In genomic region chr12:87300441-87300690, GRCm38 (mm10) we compare ENCODE assay signal across 8 mouse cellular contexts. TPM values are rescaled to one million over a fixed set of nuclear protein-coding genes. Genes with fewer than 3 reads are reported as not detected.
DNase-seq lines count a peak whose midpoint lies in the region; ATAC-seq and TF ChIP-seq lines count a peak whose summit lies in the region.

No protein-coding gene starts in this region.

- no peaks in the 10 kb centered on the region for H3K36me3 ChIP-seq in embryonic facial prominence, embryonic 13.5 days
- no peaks in the 10 kb centered on the region for H3K36me3 ChIP-seq in intestine, embryonic 16.5 days (ENCODE audit: control insufficient read depth, insufficient read depth, low read length)
- H3K36me3 ChIP-seq in midbrain, postnatal 0 days (ENCODE audit: insufficient read depth, low read length): no peaks in the 10 kb centered on the region

- H3K27ac ChIP-seq in layer of hippocampus, adult 2 months: no peak overlapping the region
- H3K27ac ChIP-seq in embryonic facial prominence, embryonic 13.5 days: no peak overlapping the region
- no peak overlapping the region for H3K27ac ChIP-seq in intestine, embryonic 16.5 days (ENCODE audit: low read length)
- no peak overlapping the region for H3K27ac ChIP-seq in midbrain, postnatal 0 days (ENCODE audit: low read depth, low read length)

- no peak for TF ChIP-seq CTCF in layer of hippocampus, adult 2 months (conservative IDR thresholded peaks at IDR 0.05)
- TF ChIP-seq CTCF in midbrain, postnatal 0 days (IDR thresholded peaks at IDR 0.05): no peak

- H3K4me1 ChIP-seq in embryonic facial prominence, embryonic 13.5 days: peaks cover 11% of the 10 kb centered on the region; the same call in 1 of the 2 replicates
- peaks cover 14% of the 10 kb centered on the region for H3K4me1 ChIP-seq in intestine, embryonic 16.5 days (ENCODE audit: control insufficient read depth, insufficient read depth, low read length)
- no peaks in the 10 kb centered on the region for H3K4me1 ChIP-seq in midbrain, postnatal 0 days (ENCODE audit: insufficient read depth, low read length)

- peak overlapping the region; percentile 99 for H3K4me2 ChIP-seq in embryonic facial prominence, embryonic 13.5 days
- peak overlapping the region; percentile 99 for H3K4me2 ChIP-seq in intestine, embryonic 16.5 days (ENCODE audit: low read depth, low read length)
- peak overlapping the region; percentile 98 for H3K4me2 ChIP-seq in midbrain, postnatal 0 days (ENCODE audit: low read depth, low read length, poor library complexity, severe bottlenecking)

- intact Hi-C loops in left cerebral cortex, postnatal 4 days (cut with DNase I): no loop called here

- peak overlapping the region; percentile 66 for H3K4me3 ChIP-seq in layer of hippocampus, adult 2 months
- H3K4me3 ChIP-seq in embryonic facial prominence, embryonic 13.5 days: peak overlapping the region; percentile 75
- peak overlapping the region; percentile 79 for H3K4me3 ChIP-seq in intestine, embryonic 16.5 days (ENCODE audit: low read length)
- H3K4me3 ChIP-seq in midbrain, postnatal 0 days (ENCODE audit: low read depth, low read length): peak overlapping the region; percentile 71

- no peaks in the 10 kb centered on the region for H3K9me3 ChIP-seq in embryonic facial prominence, embryonic 13.5 days
- no peaks in the 10 kb centered on the region for H3K9me3 ChIP-seq in intestine, embryonic 16.5 days (ENCODE audit: control insufficient read depth, low read length)
- H3K9me3 ChIP-seq in midbrain, postnatal 0 days (ENCODE audit: low read length): no peaks in the 10 kb centered on the region

- under 1% methylated on average over 9 of the region's 9 CpGs for WGBS in embryonic facial prominence, embryonic 13.5 days
- 1% methylated on average over 9 of the region's 9 CpGs for WGBS in intestine, embryonic 16.5 days
- under 1% methylated on average over 9 of the region's 9 CpGs for WGBS in midbrain, postnatal 0 days

- H3K27me3 ChIP-seq in embryonic facial prominence, embryonic 13.5 days: peaks cover 33% of the 10 kb centered on the region
- H3K27me3 ChIP-seq in intestine, embryonic 16.5 days (replicated peaks; ENCODE audit: control insufficient read depth, insufficient read depth, low read length): peaks cover 12% of the 10 kb centered on the region
- H3K27me3 ChIP-seq in midbrain, postnatal 0 days (ENCODE audit: insufficient read depth, low read length): peaks cover 11% of the 10 kb centered on the region; the same call in 1 of the 2 replicates

- H3K9ac ChIP-seq in embryonic facial prominence, embryonic 13.5 days: peak overlapping the region; percentile 77; the same call in 1 of the 2 replicates
- H3K9ac ChIP-seq in intestine, embryonic 16.5 days (ENCODE audit: low read depth, low read length): peak overlapping the region; percentile 76
- H3K9ac ChIP-seq in midbrain, postnatal 0 days (replicated peaks; ENCODE audit: low read length, poor library complexity, severe bottlenecking): 0 out of 2 replicates have a peak overlapping the region, but pooled peaks have one; percentile 84

- DNase-seq in layer of hippocampus, adult 2 months (ENCODE audit: low spot score in 2 of 2): no peak
- no peak for DNase-seq in layer of hippocampus, postnatal 25 days (ENCODE audit: extremely low spot score in 1 of 2, low spot score in 1 of 2)
- DNase-seq in midbrain, postnatal 0 days (ENCODE audit: low spot score): no peak
- no peak for DNase-seq in spleen, adult 18-20 months
- DNase-seq in cerebellum, postnatal 36 days: no peak
- no peak for DNase-seq in left cerebral cortex, postnatal 4 days

- ATAC-seq in embryonic facial prominence, embryonic 13.5 days (ENCODE audit: insufficient number of reproducible peaks, insufficient read depth, low FRiP score, low TSS enrichment, low read depth): no peak
- ATAC-seq in intestine, embryonic 16.5 days: peak; percentile 29
- ATAC-seq in midbrain, postnatal 0 days (ENCODE audit: low FRiP score): no peak

RNA-seq across cellular contexts. Expression of gene Ism2, which starts 0.9 kb away (rescaled TPM):
- under 1 TPM; 0.32 to 0.33 TPM for total RNA-seq in layer of hippocampus, adult 2 months (2021)
- total RNA-seq in layer of hippocampus, postnatal 25 days (2021): under 1 TPM; 0.25 to 0.70 TPM
- polyA plus RNA-seq in embryonic facial prominence, embryonic 13.5 days (2015; fragmentation: Nextera tagmentation; extraction: Ambion mirVana): 1.1 and 1.6 TPM in 2 replicates
- polyA plus RNA-seq in intestine, embryonic 16.5 days (2015; fragmentation: Nextera tagmentation; extraction: Ambion mirVana): 0.27 and 0.49 TPM in 2 replicates
- total RNA-seq in midbrain, postnatal 0 days (2014; rRNA removed): 1.3 and 4.0 TPM in 2 replicates
- 1.3 and 1.6 TPM in 2 replicates for polyA plus RNA-seq in midbrain, postnatal 0 days (2015; fragmentation: Nextera tagmentation; extraction: Ambion mirVana)
- total RNA-seq in left cerebral cortex, postnatal 4 days (2021): 1 to 10 TPM in 1 of 2 experiments, under 1 TPM in 1; 0.68 to 1.4 TPM

RNA-seq across cellular contexts. Expression of gene Ahsa1, which starts 34.1 kb away (rescaled TPM):
- 100 to 1,000 TPM; 174 to 176 TPM for total RNA-seq in layer of hippocampus, adult 2 months (2021)
- total RNA-seq in layer of hippocampus, postnatal 25 days (2021): 100 to 1,000 TPM; 167 to 194 TPM
- polyA plus RNA-seq in embryonic facial prominence, embryonic 13.5 days (2015; fragmentation: Nextera tagmentation; extraction: Ambion mirVana): 210 and 231 TPM in 2 replicates
- 196 and 225 TPM in 2 replicates for polyA plus RNA-seq in intestine, embryonic 16.5 days (2015; fragmentation: Nextera tagmentation; extraction: Ambion mirVana)
- 113 and 116 TPM in 2 replicates for total RNA-seq in midbrain, postnatal 0 days (2014; rRNA removed)
- 169 and 182 TPM in 2 replicates for polyA plus RNA-seq in midbrain, postnatal 0 days (2015; fragmentation: Nextera tagmentation; extraction: Ambion mirVana)
- 100 to 1,000 TPM; 151 to 156 TPM for total RNA-seq in left cerebral cortex, postnatal 4 days (2021)

RNA-seq across cellular contexts. Expression of gene Vipas39, which starts 34.3 kb away (rescaled TPM):
- total RNA-seq in layer of hippocampus, adult 2 months (2021): 10 to 100 TPM; 58.2 to 64.0 TPM
- 10 to 100 TPM; 53.9 to 59.5 TPM for total RNA-seq in layer of hippocampus, postnatal 25 days (2021)
- polyA plus RNA-seq in embryonic facial prominence, embryonic 13.5 days (2015; fragmentation: Nextera tagmentation; extraction: Ambion mirVana): 49.6 and 52.1 TPM in 2 replicates
- 40.8 and 42.4 TPM in 2 replicates for polyA plus RNA-seq in intestine, embryonic 16.5 days (2015; fragmentation: Nextera tagmentation; extraction: Ambion mirVana)
- total RNA-seq in midbrain, postnatal 0 days (2014; rRNA removed): 59.4 and 61.5 TPM in 2 replicates
- 48.7 and 51.2 TPM in 2 replicates for polyA plus RNA-seq in midbrain, postnatal 0 days (2015; fragmentation: Nextera tagmentation; extraction: Ambion mirVana)
- total RNA-seq in left cerebral cortex, postnatal 4 days (2021): 10 to 100 TPM; 60.5 to 62.8 TPM
